Mouse (Mus musculus) heart, adult 11 months (tissue): ENCODE measurements around the gene Ackr4.
A peak's percentile ranks its signal among the peaks of the same experiment; 100 is the strongest.

Source experiments
- DNase-seq: peaks from one replicate; pipeline ENCODE4 v3.0.0; 2022

Ackr4 gene

GRCm38 (mm10) chr9:104039031-104039695, 87.6 kb downstream of the Ackr4 start:
- DNase-seq, result peak; percentile 84

DNA sequence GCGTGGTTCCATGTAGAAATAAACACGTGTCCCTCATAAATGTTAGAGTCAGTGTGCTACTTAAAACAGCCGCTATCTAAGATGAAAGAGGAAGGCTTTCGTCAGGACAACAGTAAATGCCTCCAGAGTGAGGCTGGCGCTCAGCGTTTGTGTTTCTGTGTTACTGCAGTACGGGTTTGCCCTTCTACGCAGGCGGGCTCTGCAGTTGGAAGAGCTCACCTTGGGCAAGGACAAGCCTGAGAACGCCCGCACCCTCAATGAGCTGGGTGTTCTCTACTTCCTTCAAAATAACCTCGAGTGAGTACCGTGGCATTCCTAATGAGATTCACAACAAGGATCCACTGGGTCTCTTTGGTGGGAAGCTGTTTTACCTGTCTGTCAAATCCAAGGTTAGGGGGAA, 88.5 kb downstream of the Ackr4 start:
- peak; percentile 77 for DNase-seq

DNA sequence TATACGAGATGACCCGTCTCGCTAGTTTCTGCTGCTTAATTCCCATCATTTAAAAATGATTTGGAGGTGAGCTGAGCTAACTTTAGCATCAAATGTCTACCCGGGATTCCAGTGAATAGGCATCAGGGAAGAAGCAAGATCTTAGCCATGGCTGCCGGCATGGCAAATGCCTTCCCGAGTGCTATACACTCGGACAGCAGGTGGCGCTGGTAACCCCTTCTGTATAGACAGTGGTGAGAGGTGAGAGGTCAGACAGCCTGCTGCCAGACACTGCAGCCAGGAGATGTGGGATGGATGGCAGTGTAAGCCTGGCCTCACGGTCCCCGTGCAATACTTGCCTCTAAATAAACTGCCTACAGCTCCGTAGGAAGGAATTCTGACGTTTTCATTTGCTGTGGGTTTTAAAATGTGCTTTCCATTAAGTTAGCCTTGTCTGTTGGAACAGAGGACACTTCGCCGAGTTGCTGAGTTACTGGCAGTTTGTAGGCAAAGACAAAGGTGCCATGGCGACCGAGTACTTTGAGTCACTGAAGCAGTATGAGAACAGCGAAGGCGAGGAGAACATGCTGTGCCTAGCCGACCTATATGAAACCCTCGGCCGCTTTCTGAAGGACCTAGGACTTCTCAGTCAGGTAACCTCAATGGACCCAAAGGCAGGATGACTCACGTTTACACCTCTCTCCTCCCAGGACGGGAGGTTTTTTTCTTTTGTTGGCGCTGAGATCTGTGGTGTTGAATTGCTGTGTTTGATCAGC, 91.3 kb downstream of the Ackr4 start:
- peak; percentile 93 for DNase-seq

DNA sequence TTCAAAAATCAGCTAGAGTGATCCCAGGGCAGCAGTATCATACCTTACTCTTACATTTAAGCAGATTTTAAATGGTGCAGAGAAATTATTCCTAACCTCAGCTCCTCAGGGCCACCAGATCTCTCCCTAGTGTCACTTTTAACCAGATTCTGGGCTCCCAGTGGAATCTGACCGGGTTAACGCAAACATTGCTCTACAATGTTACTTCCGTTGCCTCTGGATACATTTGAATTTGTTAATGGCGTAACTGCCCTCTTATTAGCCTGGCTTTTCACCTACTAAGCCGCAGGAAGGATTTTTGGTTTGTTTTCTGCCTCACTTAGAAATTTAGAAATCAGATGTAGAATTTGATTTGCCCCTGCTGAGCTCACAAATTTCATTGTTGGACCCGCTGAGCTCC, 92.0 kb downstream of the Ackr4 start:
- peak; percentile 56 for DNase-seq

DNA sequence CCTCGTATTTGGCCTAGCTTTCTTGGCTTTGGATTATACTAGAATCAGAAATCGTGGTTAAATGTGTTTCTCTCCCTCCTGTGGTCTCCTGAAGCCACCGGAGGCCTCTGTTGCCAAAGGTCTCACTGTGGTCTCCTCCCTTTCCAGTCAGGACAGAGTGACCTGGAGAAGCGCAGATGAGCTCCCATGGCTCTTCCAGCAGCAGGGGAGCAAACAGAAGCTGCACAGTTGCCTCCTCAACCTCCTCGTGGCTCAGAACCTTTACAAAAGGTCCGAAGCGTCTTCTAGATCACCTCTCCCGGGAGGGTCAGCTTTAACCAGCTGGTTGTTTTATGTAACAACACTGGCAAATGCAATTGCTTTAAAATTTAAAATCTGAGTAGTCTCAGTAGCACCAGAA, 92.5 kb downstream of the Ackr4 start:
- peak; percentile 51 for DNase-seq
